ENCODE assay signal across 18 mouse cellular contexts in the genomic region with DNA sequence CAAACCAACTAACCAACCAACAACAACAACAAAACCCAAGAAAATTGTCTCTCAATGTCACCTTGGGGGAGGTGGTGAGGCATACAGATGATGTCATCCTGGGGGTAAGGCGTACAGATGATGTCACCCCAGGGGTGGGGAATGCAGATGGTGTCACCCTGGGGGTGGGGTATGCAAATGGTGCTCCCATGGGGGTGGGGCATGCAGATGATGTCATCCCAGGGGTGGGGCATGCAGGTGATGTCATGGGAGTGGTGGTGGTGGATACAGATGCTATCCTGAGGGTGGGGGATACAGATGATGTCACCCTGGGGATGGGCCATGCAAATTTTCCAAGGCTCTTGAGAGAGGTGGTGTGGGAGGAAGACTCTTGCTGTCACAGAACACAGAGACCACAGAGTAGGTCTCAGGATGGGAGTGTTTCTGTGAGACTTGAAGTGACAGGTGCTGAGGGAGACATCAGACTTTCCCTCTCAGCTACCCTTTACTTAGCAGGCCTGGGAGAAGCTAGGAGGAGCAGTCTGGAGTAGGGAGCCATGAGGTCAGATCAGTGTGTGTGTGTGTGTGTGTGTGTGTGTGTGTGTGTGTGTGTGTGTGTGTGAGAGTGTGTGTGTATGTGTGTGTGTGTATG.
DNase-seq lines count a peak whose midpoint lies in the region; ATAC-seq and TF ChIP-seq lines count a peak whose summit lies in the region.
"Had no signal": no experiment of that assay in that cellular context is flagged by ENCODE, and none has a peak within 500 bp of the region (broad histone marks: within the 10 kb centered on the region; RNA-seq: fewer than 3 reads in every experiment).

No protein-coding gene starts in this region.

- no peak overlapping the region for H3K4me2 ChIP-seq in heart, embryonic 12.5 days
- no peak overlapping the region for H3K4me2 ChIP-seq in midbrain, embryonic 11.5 days
- no peak overlapping the region for H3K4me2 ChIP-seq in midbrain, postnatal 0 days (ENCODE audit: low read depth, low read length, poor library complexity, severe bottlenecking)
- no peak overlapping the region for H3K4me2 ChIP-seq in stomach, postnatal 0 days (replicated peaks; ENCODE audit: low read depth)
- H3K4me2 ChIP-seq: kidney, embryonic 15.5 days; midbrain, embryonic 12.5 days; neural tube, embryonic 12.5 days had no signal

- peaks cover 52% of the 10 kb centered on the region for H3K4me1 ChIP-seq in heart, embryonic 12.5 days (replicated peaks)
- no peaks in the 10 kb centered on the region for H3K4me1 ChIP-seq in midbrain, embryonic 11.5 days (ENCODE audit: control insufficient read depth, insufficient read depth, low read length)
- no peaks in the 10 kb centered on the region for H3K4me1 ChIP-seq in midbrain, postnatal 0 days (ENCODE audit: insufficient read depth, low read length)
- H3K4me1 ChIP-seq in stomach, postnatal 0 days (replicated peaks; ENCODE audit: control insufficient read depth, insufficient read depth), result no peaks in the 10 kb centered on the region
- H3K4me1 ChIP-seq: neural tube, embryonic 12.5 days had no signal

- TF ChIP-seq EP300 in stomach, postnatal 0 days (optimal IDR thresholded peaks at IDR 0.05), result no peak

- ATAC-seq in heart, embryonic 12.5 days (ENCODE audit: insufficient number of reproducible peaks, low FRiP score), result peak; percentile 60
- ATAC-seq in midbrain, embryonic 11.5 days (ENCODE audit: low FRiP score), result 0 out of 2 replicates have a peak, but pooled peaks have one; percentile 19
- no peak for ATAC-seq in midbrain, postnatal 0 days (ENCODE audit: low FRiP score)
- ATAC-seq in stomach, postnatal 0 days (ENCODE audit: low FRiP score, low TSS enrichment), result peak; percentile 59; the same call in 1 of the 2 replicates

- H3K36me3 ChIP-seq in heart, embryonic 12.5 days, result no peaks in the 10 kb centered on the region
- no peaks in the 10 kb centered on the region for H3K36me3 ChIP-seq in midbrain, embryonic 11.5 days (ENCODE audit: control insufficient read depth, insufficient read depth, low read length)
- H3K36me3 ChIP-seq in midbrain, postnatal 0 days (ENCODE audit: insufficient read depth, low read length), result no peaks in the 10 kb centered on the region
- H3K36me3 ChIP-seq in stomach, postnatal 0 days (ENCODE audit: control insufficient read depth, insufficient read depth, low read length), result no peaks in the 10 kb centered on the region
- H3K36me3 ChIP-seq: kidney, embryonic 15.5 days; midbrain, embryonic 12.5 days; neural tube, embryonic 12.5 days had no signal

- no peaks in the 10 kb centered on the region for H3K27me3 ChIP-seq in heart, embryonic 12.5 days (replicated peaks)
- no peaks in the 10 kb centered on the region for H3K27me3 ChIP-seq in midbrain, embryonic 11.5 days (ENCODE audit: control insufficient read depth, insufficient read depth, low read length)
- H3K27me3 ChIP-seq in midbrain, postnatal 0 days (ENCODE audit: insufficient read depth, low read length), result no peaks in the 10 kb centered on the region
- no peaks in the 10 kb centered on the region for H3K27me3 ChIP-seq in stomach, postnatal 0 days (ENCODE audit: control insufficient read depth, insufficient read depth, low read length)
- H3K27me3 ChIP-seq: kidney, embryonic 15.5 days; midbrain, embryonic 12.5 days; neural tube, embryonic 12.5 days had no signal

- peak overlapping the region; percentile 70 for H3K27ac ChIP-seq in heart, embryonic 12.5 days (ENCODE audit: poor library complexity, severe bottlenecking)
- H3K27ac ChIP-seq in midbrain, embryonic 11.5 days (ENCODE audit: low read depth, low read length), result no peak overlapping the region
- no peak overlapping the region for H3K27ac ChIP-seq in midbrain, postnatal 0 days (ENCODE audit: low read depth, low read length)
- no peak overlapping the region for H3K27ac ChIP-seq in stomach, postnatal 0 days (replicated peaks)
- H3K27ac ChIP-seq: kidney, embryonic 15.5 days; midbrain, embryonic 12.5 days; neural tube, embryonic 12.5 days had no signal

- no peak overlapping the region for H3K4me3 ChIP-seq in heart, embryonic 12.5 days
- H3K4me3 ChIP-seq in midbrain, embryonic 11.5 days (ENCODE audit: low read depth, low read length), result no peak overlapping the region
- no peak overlapping the region for H3K4me3 ChIP-seq in midbrain, postnatal 0 days (ENCODE audit: low read depth, low read length)
- H3K4me3 ChIP-seq in stomach, postnatal 0 days (ENCODE audit: low read depth, low read length), result no peak overlapping the region
- H3K4me3 ChIP-seq: kidney, embryonic 15.5 days; midbrain, embryonic 12.5 days; neural tube, embryonic 12.5 days had no signal

- WGBS in heart, embryonic 12.5 days, result 72% methylated on average over 1 of the region's 1 CpGs
- 80% methylated on average over 1 of the region's 1 CpGs for WGBS in midbrain, embryonic 11.5 days
- WGBS in midbrain, postnatal 0 days, result 94% methylated on average over 1 of the region's 1 CpGs
- 62% methylated on average over 1 of the region's 1 CpGs for WGBS in stomach, postnatal 0 days

- no peak for DNase-seq in heart, adult 9 months (ENCODE audit: low spot score in 2 of 2)
- peak; percentile 53 for DNase-seq in midbrain, embryonic 11.5 days (ENCODE audit: low spot score, missing footprints)
- DNase-seq in midbrain, postnatal 0 days (ENCODE audit: low spot score), result no peak
- peak; percentile 78 for DNase-seq in ZHBTc4 (ENCODE audit: low read depth, low spot score)
- peak; percentile 42 for DNase-seq in stomach, postnatal 0 days (ENCODE audit: low spot score)
- DNase-seq in spleen, postnatal 10 days (ENCODE audit: low spot score in 2 of 2), result no peak
- no peak for DNase-seq in cerebellum, postnatal 14 days
- DNase-seq: adrenal gland, postnatal 10 days; cerebellum, adult 18-20 months; embryo, embryonic 11 days; layer of hippocampus, adult 9-11 months; left cerebral cortex, postnatal 4 days; lung, postnatal 10 days; right cerebral cortex, postnatal 25 days had no signal

- H3K9ac ChIP-seq in heart, embryonic 12.5 days, result no peak overlapping the region
- no peak overlapping the region for H3K9ac ChIP-seq in midbrain, embryonic 11.5 days (ENCODE audit: low read length)
- H3K9ac ChIP-seq in midbrain, postnatal 0 days (replicated peaks; ENCODE audit: low read length, poor library complexity, severe bottlenecking), result no peak overlapping the region
- no peak overlapping the region for H3K9ac ChIP-seq in stomach, postnatal 0 days (ENCODE audit: low read length)
- H3K9ac ChIP-seq: kidney, embryonic 15.5 days; midbrain, embryonic 12.5 days; neural tube, embryonic 12.5 days had no signal

- no peak for TF ChIP-seq CTCF in midbrain, postnatal 0 days (IDR thresholded peaks at IDR 0.05)
- TF ChIP-seq CTCF in stomach, postnatal 0 days (IDR thresholded peaks at IDR 0.05; ENCODE audit: low read depth), result no peak

- H3K9me3 ChIP-seq in heart, embryonic 12.5 days (replicated peaks), result no peaks in the 10 kb centered on the region
- H3K9me3 ChIP-seq in midbrain, embryonic 11.5 days (ENCODE audit: control insufficient read depth, low read length), result no peaks in the 10 kb centered on the region
- H3K9me3 ChIP-seq in midbrain, postnatal 0 days (ENCODE audit: low read length), result no peaks in the 10 kb centered on the region
- no peaks in the 10 kb centered on the region for H3K9me3 ChIP-seq in stomach, postnatal 0 days (ENCODE audit: control insufficient read depth, low read length)
- H3K9me3 ChIP-seq: kidney, embryonic 15.5 days; midbrain, embryonic 12.5 days; neural tube, embryonic 12.5 days had no signal

Comparison
In these comparisons a context has a peak if more than half of its experiments do, and no peak if none do; other contexts are left out.
1. DNase-seq: peak in midbrain, embryonic 11.5 days (single experiment), ZHBTc4 (single experiment) and stomach, postnatal 0 days (single experiment); none in heart, adult 9 months (0 of 2), midbrain, postnatal 0 days (single experiment), spleen, postnatal 10 days (0 of 2) and cerebellum, postnatal 14 days (0 of 2).